Mouse (Mus musculus) heart, postnatal 0 days (tissue): ENCODE measurements around the gene Dnah9.

Experiments
- CTCF ChIP-seq: IDR thresholded peaks from 2 replicates; pipeline ENCODE4 v1.5.1; 2016; ENCODE audit warnings: antibody characterized with exemption, control low read depth, low read depth
- EP300 ChIP-seq: IDR thresholded peaks from 2 replicates; pipeline ENCODE4 v1.6.1; 2016; ENCODE audit warnings: antibody characterized with exemption, low read depth

- no peak for TF ChIP-seq CTCF
- no peak for TF ChIP-seq EP300
Measured at GRCm38 (mm10) chr11:65807601-65808000, 360.8 kb downstream of the Dnah9 start.
